Mouse (Mus musculus): ENCODE data around the gene Ugt1a5.

Gene Ugt1a5

GRCm38 (mm10) chr1:88240072-88240471, 74.3 kb downstream of the Ugt1a5 start:
- DNase-seq (ENCODE audit: low spot score), result no peak

DNA sequence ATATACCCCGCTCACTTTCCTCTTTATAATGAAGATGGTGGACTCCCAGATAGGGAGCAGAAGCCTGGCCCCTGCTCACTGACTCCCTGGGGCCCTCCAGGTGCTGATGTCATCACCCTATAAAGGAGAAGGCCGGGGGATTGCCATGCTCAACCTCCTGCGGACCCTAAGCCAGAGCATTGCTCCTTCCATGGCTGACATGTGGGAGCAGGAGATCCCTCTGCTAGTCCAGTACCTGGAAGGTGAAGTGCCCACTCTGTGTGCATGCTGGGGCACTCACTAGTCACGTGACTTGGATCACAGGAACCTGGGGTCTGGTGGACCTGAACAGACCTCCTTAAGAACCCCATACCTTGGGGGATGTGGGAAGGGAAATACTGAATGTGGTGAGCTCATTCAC, 74.8 kb downstream of the Ugt1a5 start:
- no peak for DNase-seq (ENCODE audit: low spot score)

DNA sequence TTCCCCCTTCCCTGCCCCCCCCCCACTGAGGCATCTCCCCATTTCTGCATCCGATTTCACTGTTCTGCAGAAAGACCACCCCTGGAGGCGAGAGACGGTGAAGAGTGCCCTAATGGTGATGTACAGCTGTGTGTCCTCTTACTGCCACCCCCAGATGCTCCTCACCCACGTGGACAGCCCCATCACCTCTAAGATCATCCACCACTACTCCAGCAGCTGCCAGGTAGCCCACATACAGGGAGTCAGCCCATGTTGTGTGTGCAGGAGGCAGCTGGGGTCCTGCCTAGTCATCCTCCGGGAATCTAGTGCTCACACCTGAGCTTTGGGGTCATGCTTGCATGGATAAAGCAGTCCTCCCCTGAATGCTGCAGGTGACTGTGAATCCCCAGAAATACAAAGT, 78.0 kb downstream of the Ugt1a5 start:
- DNase-seq (ENCODE audit: low spot score), result no peak

DNA sequence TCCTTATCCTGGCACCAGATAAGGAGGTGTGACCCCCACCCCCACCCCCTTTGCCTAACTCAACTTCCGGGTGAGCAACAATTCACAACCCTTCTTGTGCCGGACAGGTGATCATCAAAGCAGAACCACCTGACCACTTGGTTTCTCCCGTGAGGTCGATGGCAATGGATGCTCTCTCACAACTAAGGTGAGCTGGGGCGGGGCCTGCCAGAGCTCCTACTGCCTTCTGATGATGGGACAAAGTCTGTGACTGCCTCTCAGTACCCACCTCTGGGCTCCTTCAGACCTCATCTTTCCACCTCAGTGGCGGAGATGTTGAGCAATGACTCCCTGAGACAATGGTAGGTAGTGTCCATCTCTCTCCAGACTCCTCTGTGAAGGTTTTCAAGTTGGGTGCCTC, 80.1 kb downstream of the Ugt1a5 start:
- DNase-seq (ENCODE audit: low spot score), result no peak

DNA sequence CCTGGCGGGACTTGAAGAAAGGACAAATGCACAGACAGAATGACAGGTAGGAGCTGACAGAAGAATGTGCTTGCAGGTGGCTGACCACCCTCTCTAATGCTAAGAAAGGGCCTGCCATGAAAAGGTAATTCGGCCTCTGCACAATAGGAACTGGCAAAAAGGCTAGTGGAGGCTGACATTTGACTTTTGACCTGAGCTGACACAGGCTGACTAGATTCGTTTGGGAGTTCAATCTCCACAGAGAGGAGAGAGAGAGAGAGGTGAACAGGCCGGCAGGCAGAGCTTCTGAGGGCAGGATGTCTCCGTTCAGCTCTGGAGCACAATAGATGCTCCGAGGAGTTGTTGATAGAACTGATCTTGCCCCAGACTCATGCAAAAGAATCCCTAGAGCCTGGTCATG, 80.6 kb downstream of the Ugt1a5 start:
- DNase-seq (ENCODE audit: low spot score), result no peak

DNA sequence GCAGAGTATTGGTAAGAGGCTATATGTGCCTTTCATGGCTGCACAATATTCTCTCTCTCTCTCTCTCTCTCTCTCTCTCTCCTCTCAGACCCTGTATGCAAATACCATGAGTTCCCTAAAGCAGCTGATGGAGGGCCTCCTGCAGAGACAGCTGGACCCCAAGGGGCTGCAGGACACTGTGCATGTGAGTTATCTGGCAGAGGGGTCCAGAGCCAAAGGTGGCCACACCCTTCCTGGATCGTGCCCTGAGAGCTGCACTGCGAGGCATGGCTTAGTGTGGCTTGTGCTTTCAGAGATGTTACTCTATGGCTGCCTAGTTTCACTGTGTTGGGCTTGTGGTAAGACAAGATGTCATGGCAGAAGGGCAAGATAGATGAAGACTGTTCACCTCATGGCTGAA, 81.8 kb downstream of the Ugt1a5 start:
- no peak for DNase-seq (ENCODE audit: low spot score)

GRCm38 (mm10) chr1:88248658-88249057, 82.8 kb downstream of the Ugt1a5 start:
- no peak for DNase-seq (ENCODE audit: low spot score)

GRCm38 (mm10) chr1:88249596-88249995, 83.8 kb downstream of the Ugt1a5 start:
- DNase-seq (ENCODE audit: low spot score), result no peak

- no peak for DNase-seq (ENCODE audit: low spot score)
Measured at GRCm38 (mm10) chr1:88250023-88250422, 84.2 kb downstream of the Ugt1a5 start.

DNA sequence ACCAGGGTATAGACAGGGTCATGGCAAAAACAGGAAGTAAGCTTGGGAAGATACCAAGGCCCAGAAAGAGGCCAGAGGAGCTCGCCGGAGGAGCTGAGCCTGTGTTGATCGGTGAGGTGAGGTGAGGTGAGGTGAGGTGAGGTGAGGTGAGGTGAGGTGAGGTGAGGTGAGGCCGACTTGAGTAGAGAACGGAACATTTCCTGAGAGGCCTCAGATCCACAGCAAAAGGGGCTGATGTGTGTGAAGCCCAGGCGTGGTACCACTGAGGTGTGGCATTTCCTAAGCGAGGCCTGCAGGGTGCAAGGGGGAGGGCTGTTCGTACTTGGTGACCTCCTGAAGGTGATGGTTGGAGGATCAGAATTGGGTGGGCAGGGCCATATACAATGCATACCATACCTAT, 87.3 kb downstream of the Ugt1a5 start:
- no peak for DNase-seq (ENCODE audit: low spot score)

- DNase-seq (ENCODE audit: low spot score), result no peak
Measured at GRCm38 (mm10) chr1:88253540-88253939, 87.7 kb downstream of the Ugt1a5 start.

- DNase-seq (ENCODE audit: low spot score), result no peak
Measured at GRCm38 (mm10) chr1:88254793-88255465, 89.1 kb downstream of the Ugt1a5 start.

GRCm38 (mm10) chr1:88255466-88255857, 89.7 kb downstream of the Ugt1a5 start:
- DNase-seq (ENCODE audit: low spot score), result no peak

DNA sequence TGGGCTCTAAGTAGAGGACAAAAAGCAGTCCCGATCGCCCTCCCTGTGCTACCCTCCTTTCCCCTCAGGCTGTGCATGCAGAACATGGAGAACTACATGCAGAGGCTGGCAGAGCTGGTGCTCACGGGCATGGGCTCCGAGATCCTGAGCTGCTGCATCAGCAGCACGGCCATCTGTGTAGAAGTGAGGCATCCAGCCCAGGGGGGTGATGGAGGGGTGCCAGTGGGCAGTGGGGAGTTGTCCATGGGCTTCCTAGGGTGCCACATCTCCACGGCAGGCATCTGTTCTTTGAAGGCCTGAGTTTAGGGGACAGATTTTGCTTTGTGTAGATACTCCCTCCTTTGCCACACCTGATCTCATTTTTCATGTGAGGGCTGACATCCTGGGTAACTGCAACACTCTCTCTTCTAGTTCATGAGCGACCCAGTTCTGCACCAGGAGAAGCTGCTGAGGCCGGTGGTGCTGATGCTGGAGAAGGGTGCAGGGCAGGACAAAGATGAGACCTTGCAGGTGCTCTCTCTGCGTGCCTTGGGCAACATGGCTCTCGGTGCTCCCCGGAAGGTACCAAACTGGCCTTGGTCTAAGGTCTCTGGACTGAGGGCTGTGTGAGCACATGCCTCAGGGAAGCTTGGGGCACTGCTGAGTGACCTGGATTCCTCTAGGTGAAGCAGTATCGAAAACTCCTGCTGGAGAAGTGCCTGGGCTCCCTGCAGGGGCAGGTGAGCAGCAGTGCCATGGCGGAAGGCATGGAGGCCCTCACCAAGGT, 90.4 kb downstream of the Ugt1a5 start:
- no peak for DNase-seq (ENCODE audit: low spot score)

DNA sequence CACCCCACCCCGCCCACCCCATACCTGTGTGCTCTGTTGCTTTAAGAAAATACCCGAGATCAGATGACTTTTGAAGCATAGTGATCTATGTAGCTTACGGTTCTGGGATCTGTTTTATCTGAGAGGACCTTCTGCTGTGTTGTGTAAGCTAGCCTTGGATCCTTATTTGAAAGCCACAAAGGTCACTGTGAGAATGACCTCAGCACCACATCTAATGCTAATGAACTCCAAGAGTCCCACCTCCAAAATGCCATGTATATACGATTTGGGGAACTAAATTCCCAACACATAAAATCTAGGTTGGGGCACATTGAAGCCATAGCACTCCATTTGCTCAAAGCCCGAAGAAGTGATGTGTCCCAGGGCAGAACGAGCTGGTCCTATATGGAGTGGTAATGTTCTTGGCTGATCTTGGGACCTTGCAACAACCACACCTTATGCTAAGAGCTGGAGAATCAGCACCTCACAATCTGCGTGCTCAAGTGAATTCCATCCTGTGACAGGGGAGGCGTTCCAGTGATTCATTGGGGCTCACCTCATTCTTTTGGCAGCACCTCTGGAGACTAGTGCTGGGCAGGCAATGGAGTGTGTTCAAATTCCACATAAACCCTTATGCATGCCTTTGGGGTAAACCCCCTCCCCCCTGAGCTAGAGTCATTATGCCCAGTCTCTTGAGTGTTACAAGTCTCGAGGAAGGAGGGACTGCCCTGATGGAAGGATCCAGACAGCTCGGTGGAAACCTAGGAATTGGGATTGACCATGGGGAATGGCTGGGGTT, 91.3 kb downstream of the Ugt1a5 start:
- peak; percentile 61 for DNase-seq (ENCODE audit: low spot score)

DNA sequence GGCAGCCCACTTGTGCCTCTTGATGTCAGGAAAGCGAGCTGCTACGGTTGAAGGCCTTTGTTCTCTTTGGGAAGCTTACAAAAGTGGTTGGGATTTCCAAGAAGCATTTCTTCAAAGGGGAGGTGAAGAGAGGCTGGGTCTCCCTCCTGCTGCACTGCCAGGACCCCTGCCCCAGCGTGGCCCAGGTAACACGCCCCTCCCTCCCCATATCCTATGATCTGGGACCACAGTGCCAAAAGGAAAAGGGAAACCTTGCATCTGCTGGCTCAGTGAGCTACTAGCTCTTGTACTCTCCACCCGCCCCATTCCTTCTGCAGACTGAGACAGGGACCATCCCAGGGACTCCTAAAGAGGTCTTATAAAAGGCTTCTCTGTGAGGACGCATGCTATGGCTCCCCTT, 91.9 kb downstream of the Ugt1a5 start:
- DNase-seq (ENCODE audit: low spot score), result no peak

- DNase-seq (ENCODE audit: low spot score), result no peak
Measured at GRCm38 (mm10) chr1:88258361-88258760, 92.5 kb downstream of the Ugt1a5 start.

- DNase-seq (ENCODE audit: low spot score), result peak; percentile 95
Measured at GRCm38 (mm10) chr1:88258881-88259642, 93.2 kb downstream of the Ugt1a5 start.

DNA sequence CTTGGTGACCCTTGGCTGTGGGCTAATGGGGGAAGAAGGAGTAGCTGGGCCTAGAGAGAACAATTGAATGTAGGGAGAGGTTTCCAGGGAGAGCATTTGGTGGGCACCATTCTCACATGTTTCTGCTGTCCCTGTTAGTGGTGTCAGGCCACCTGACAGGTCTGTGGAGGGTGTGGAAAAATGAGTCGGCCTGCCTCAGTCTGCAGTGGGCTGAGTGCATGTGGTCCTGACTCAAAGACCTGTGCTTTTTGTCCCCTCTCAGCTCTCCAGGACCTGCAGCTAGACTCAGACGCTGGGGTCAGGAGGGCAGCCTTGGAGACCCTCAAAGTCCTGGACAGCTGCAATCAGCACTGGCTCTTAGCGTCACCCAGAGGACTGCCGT, 93.8 kb downstream of the Ugt1a5 start:
- no peak for DNase-seq (ENCODE audit: low spot score)

DNA sequence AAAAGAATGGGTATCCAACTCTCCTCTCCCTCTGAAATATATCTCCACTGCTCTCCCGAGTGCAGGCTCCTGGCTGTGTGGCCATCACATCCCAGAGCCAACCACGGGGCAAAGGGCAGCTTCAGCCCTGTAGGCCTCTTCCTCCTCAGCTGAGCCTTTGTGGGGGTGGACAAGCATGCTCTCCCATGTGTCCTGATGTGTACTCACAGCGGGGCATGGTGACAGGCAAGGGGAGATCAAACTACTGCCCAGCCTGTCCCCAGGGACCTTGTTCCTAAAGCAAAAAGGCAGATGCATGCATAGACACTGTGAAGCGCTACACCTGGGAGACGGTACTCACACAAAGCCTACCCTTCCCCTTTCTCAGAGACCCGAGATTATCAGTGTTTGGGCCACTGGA, 94.3 kb downstream of the Ugt1a5 start:
- peak; percentile 76 for DNase-seq (ENCODE audit: low spot score)

- DNase-seq (ENCODE audit: low spot score), result no peak
Measured at GRCm38 (mm10) chr1:88260604-88261377, 95.0 kb downstream of the Ugt1a5 start.
